ENCODE assay signal across 20 mouse cellular contexts in genomic region chr9:23297491-23298170, GRCm38 (mm10).
DNase-seq lines count a peak whose midpoint lies in the region; ATAC-seq and TF ChIP-seq lines count a peak whose summit lies in the region.
"Had no signal": no experiment of that assay in that cellular context is flagged by ENCODE, and none has a peak within 500 bp of the region (broad histone marks: within the 10 kb centered on the region; RNA-seq: fewer than 3 reads in every experiment).

No protein-coding gene starts in this region.

- WGBS in limb, embryonic 12.5 days: 44% methylated on average over 8 of the region's 8 CpGs
- WGBS in limb, embryonic 10.5 days: 80% methylated on average over 8 of the region's 8 CpGs
- 41% methylated on average over 8 of the region's 8 CpGs for WGBS in limb, embryonic 14.5 days

- peaks cover 54% of the 10 kb centered on the region for H3K27me3 ChIP-seq in limb, embryonic 12.5 days
- H3K27me3 ChIP-seq in limb, embryonic 10.5 days (ENCODE audit: low read depth, poor library complexity, severe bottlenecking): peaks cover 60% of the 10 kb centered on the region
- H3K27me3 ChIP-seq in limb, embryonic 14.5 days (ENCODE audit: control insufficient read depth, insufficient read depth, low read length): no peaks in the 10 kb centered on the region
- H3K27me3 ChIP-seq: embryonic facial prominence, embryonic 12.5 days; forebrain, embryonic 12.5 days; heart, embryonic 12.5 days; Patski had no signal

- TF ChIP-seq CTCF in gastrocnemius, adult 2 months (IDR thresholded peaks at IDR 0.05): no peak; the same call in 1 of the 2 replicates

- peak overlapping the region; percentile 40 for H3K27ac ChIP-seq in gastrocnemius, adult 2 months
- H3K27ac ChIP-seq in limb, embryonic 12.5 days: peak overlapping the region; percentile 23; the same call in 1 of the 2 replicates
- H3K27ac ChIP-seq in limb, embryonic 10.5 days: no peak overlapping the region
- no peak overlapping the region for H3K27ac ChIP-seq in limb, embryonic 14.5 days (replicated peaks; ENCODE audit: low read depth, low read length)
- H3K27ac ChIP-seq: embryonic facial prominence, embryonic 12.5 days; forebrain, embryonic 12.5 days; hindbrain, embryonic 10.5 days; hindbrain, embryonic 14.5 days had no signal

- H3K9me3 ChIP-seq in limb, embryonic 12.5 days: no peaks in the 10 kb centered on the region
- no peaks in the 10 kb centered on the region for H3K9me3 ChIP-seq in limb, embryonic 10.5 days (replicated peaks)
- no peaks in the 10 kb centered on the region for H3K9me3 ChIP-seq in limb, embryonic 14.5 days (ENCODE audit: control insufficient read depth, low read length)
- H3K9me3 ChIP-seq: embryonic facial prominence, embryonic 12.5 days; forebrain, embryonic 12.5 days; heart, embryonic 12.5 days; hindbrain, embryonic 10.5 days had no signal

- no peak overlapping the region for H3K4me2 ChIP-seq in limb, embryonic 12.5 days
- no peak overlapping the region for H3K4me2 ChIP-seq in limb, embryonic 14.5 days (replicated peaks; ENCODE audit: low read depth, low read length, severe bottlenecking)
- H3K4me2 ChIP-seq: embryonic facial prominence, embryonic 12.5 days; forebrain, embryonic 12.5 days; heart, embryonic 12.5 days; hindbrain, embryonic 14.5 days had no signal

- intact Hi-C loops in gastrocnemius, adult 2 months (cut with DNase I): no loop called here

- no peak overlapping the region for H3K9ac ChIP-seq in limb, embryonic 12.5 days (replicated peaks)
- no peak overlapping the region for H3K9ac ChIP-seq in limb, embryonic 14.5 days (ENCODE audit: low read depth, low read length, severe bottlenecking)
- H3K9ac ChIP-seq: embryonic facial prominence, embryonic 12.5 days; forebrain, embryonic 12.5 days; heart, embryonic 12.5 days; hindbrain, embryonic 14.5 days had no signal

- TF ChIP-seq POLR2A in limb, embryonic 14.5 days (IDR thresholded peaks at IDR 0.05; ENCODE audit: borderline replicate concordance, extremely low read depth, insufficient read depth, insufficient read length): no peak

- H3K4me1 ChIP-seq in limb, embryonic 12.5 days (replicated peaks): peaks cover 19% of the 10 kb centered on the region
- H3K4me1 ChIP-seq in limb, embryonic 10.5 days: peaks cover 10% of the 10 kb centered on the region; the same call in 1 of the 2 replicates
- H3K4me1 ChIP-seq in limb, embryonic 14.5 days (ENCODE audit: control insufficient read depth, insufficient read depth, low read length): peaks cover 9% of the 10 kb centered on the region; the same call in 1 of the 2 replicates
- H3K4me1 ChIP-seq: forebrain, embryonic 12.5 days; hindbrain, embryonic 10.5 days had no signal

- no peak for ATAC-seq in limb, embryonic 12.5 days (ENCODE audit: insufficient number of reproducible peaks, insufficient read depth, low FRiP score, low TSS enrichment, low read depth)
- peak; percentile 70; the same call in 1 of the 2 replicates for ATAC-seq in limb, embryonic 14.5 days (ENCODE audit: low FRiP score, low read depth)
- ATAC-seq: forebrain, embryonic 16.5 days; Patski had no signal

- no peaks in the 10 kb centered on the region for H3K36me3 ChIP-seq in limb, embryonic 12.5 days
- no peaks in the 10 kb centered on the region for H3K36me3 ChIP-seq in limb, embryonic 10.5 days
- H3K36me3 ChIP-seq in limb, embryonic 14.5 days (ENCODE audit: control insufficient read depth, insufficient read depth, low read length): no peaks in the 10 kb centered on the region
- H3K36me3 ChIP-seq: embryonic facial prominence, embryonic 12.5 days; forebrain, embryonic 12.5 days; heart, embryonic 12.5 days; hindbrain, embryonic 10.5 days had no signal

- no peak for DNase-seq in gastrocnemius, adult 2 months
- DNase-seq in gastrocnemius, postnatal 25 days: no peak
- DNase-seq in limb, embryonic 10.5 days (ENCODE audit: low spot score): no peak
- peak; percentile 6 for DNase-seq in limb, embryonic 14.5 days (ENCODE audit: low spot score)
- no peak for DNase-seq in T-cell, adult 2 months (ENCODE audit: low spot score)
- DNase-seq in embryo, embryonic 9.5 days (ENCODE audit: extremely low spot score): no peak
- DNase-seq: adrenal gland, adult 2 months; adrenal gland, postnatal 25 days; cerebellum, adult 18-20 months; cerebellum, adult 9-11 months; cerebellum, postnatal 36 days; gastrocnemius, postnatal 14 days had no signal

- no peak overlapping the region for H3K4me3 ChIP-seq in gastrocnemius, adult 2 months
- no peak overlapping the region for H3K4me3 ChIP-seq in limb, embryonic 12.5 days (replicated peaks)
- H3K4me3 ChIP-seq in limb, embryonic 10.5 days: no peak overlapping the region
- H3K4me3 ChIP-seq in limb, embryonic 14.5 days (replicated peaks; ENCODE audit: low read length): no peak overlapping the region
- H3K4me3 ChIP-seq: embryonic facial prominence, embryonic 12.5 days; forebrain, embryonic 12.5 days; heart, embryonic 12.5 days; hindbrain, embryonic 10.5 days had no signal

Comparison
In these comparisons a context has a peak if more than half of its experiments do, and no peak if none do; other contexts are left out.
1. H3K27ac ChIP-seq: peak in gastrocnemius, adult 2 months (single experiment) and limb, embryonic 12.5 days (single experiment); none in limb, embryonic 10.5 days (single experiment) and limb, embryonic 14.5 days (single experiment).